Mouse (Mus musculus) adrenal gland, postnatal 25 days (tissue): Measurements from ENCODE around the gene Snx29. TPM values are rescaled to one million over a fixed set of nuclear protein-coding genes. Genes with fewer than 3 reads are reported as not detected.
"Not testable (repeated sequence)": the region's sequence is repeated elsewhere in the genome, so short reads cannot be mapped to it uniquely, and the experiment has no call there.

Experiments
- DNase-seq: peaks from one replicate; pipeline ENCODE4 v3.0.0; 2021; ENCODE audit warnings: mixed read lengths
- total RNA-seq: library from RNA; stranded (reverse); gene quantifications from 2 replicates; pipeline ENCODE4 v1.2.3, GENCODE M21; 2021

The Snx29 gene
- total RNA-seq, 1 experiment from 2014 or later, result 20.7 TPM

DNA sequence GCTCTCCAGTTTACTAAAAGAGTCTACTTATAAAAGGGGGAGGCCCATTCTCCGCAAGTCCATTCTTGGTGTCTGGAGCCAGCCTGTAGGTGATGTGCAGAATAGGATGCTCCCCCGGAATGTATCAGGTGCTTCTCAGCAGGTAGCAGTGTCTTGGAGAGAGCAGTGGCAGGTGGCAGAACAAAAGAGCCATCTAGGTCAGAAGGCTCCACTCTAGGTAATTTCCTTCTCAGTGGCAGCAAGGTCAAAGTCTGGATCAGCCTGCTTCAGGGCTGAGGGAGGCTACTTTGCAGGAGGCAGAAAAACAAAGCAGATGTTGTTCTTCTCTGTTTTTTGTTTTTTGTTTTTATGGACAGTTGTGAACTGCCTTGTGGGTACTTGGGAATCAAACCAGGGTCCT lies 37.9 kb downstream of the Snx29 start:
- DNase-seq, result not testable (repeated sequence)

DNA sequence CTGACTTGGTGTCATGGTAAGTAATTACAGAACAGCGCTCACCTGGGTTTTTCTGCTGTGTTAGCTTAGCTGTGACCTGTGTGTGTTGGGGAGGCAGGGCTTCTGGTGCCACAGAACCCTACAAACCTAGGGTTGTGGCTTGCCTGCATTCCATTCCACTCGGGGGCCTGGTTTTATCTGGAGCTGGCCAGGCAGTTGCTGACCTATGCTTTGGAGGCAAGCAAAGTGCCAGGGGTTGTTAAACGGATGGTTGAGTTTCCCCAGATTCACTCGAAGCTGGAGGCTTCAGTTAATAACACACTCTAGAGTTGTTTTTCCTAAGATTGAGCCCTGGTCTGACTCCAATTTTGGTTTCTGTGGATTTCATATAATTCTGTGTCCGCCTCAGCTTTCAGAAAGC lies 42.9 kb downstream of the Snx29 start:
- DNase-seq, result no peak

DNA sequence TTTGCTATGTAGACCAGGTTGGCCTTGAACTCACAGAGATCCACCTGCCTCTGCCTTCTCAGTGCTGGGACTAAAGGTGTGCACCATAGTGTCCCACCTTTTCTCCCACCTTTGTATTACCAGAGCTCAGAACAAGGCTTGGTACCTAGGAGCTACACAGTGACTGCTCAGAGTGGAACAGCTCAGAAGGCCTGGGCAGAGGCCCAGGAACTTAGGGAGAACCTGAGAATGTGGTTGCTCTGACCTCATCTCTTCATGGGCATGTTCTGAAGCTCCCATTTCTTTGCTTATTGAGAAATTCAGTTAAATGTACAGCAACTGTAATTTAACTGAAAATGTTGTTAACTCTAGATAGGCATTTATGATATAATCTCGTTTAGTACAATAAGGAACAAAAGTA lies 44.1 kb downstream of the Snx29 start:
- DNase-seq, result no peak

DNA sequence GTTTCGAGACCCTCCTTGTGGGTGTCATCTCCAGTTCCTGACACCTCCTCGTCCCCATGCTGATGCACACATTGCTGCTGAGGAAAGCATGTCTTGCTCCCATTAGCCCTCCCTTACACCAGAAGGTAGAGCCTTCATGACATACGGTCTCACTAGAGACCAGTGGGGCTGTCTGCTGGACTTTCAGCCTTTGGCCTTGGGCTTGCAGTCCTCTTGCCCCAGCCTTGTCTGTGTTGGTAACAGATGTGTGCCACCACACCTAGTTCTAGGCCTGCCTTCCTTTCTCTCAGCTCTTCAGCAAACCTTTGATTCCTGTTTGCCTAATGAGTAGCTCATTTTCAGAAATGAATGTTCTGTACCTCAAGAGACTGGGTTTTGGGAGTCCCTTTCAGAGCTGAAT lies 45.7 kb downstream of the Snx29 start:
- DNase-seq, result no peak

DNA sequence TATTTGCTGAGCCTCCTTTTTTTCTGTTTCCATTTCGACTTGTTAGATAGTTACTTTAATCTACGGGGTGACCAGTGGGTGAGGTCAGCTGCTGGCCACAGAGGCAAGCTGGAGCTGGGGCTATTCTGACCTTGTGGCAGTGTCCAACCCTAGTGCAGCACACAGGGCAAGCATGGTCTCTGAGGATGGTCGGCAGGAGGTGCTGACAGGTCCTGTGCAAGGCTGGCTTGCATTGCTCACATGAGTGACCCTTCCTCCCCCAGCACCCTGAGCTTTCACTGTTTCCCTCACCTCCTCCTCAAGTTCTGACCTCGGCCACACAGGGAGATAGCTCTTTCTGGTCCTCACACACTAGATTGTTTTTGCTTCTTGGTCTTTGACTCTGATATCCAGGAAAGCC lies 46.5 kb downstream of the Snx29 start:
- no peak for DNase-seq

DNA sequence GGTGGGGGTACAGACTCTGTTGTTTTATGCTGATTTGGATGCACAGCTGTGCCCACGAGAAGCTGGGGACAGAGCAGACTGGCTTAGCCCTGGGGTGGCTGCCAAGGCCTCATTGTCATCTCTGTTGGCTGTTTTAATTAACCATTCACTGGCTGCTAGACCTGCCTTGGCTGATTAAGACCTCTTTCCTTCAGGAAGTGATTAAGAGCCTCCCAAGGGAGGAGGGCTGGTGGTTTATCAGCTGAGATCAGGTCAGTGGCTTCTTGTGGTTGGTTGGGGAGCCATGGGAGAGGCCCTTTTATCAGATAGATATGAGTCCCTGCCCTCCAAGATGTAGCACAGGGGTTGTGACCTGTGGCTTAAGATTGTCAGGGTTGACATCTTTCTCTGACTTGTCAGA lies 46.9 kb downstream of the Snx29 start:
- DNase-seq, result no peak

DNA sequence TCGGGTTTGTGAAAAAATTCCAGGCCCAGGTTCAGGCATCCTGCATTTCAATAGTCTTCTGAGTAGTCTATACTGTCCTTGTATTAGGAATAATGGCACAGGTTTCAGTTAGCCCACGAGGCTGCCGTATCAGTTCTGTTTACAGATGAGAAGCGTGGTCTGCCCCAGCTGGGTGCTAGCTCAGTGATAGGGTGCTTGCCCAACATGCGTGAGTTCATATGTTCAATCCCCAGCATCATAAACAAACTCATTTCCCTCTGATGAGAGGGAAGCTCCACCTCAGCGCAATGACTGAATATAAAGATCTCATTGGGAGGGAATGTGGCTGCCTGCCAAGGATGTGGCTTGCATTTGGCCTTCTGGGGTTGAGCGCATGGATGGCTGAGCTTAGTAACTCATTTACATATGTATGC lies 47.4 kb downstream of the Snx29 start:
- DNase-seq, result peak; percentile 59

DNA sequence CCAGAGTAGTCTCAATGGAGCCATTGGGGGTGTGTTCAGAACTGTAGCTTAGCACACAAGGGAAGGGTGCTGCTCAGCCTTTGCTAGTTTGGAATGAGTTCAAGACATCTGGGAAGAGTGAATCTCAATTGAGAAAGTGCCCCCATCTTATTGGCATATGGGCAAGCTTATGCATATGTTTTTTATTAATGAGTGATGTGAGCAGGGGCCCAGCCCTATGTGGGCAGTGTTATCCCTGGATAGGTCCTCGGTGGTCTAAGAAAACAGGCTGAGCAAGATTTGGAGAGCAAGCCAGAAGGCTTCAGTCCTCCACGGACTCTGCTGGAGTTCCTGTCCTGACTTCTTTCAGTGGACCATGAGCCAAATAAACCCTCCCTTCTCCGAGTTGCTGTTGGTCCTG lies 56.6 kb downstream of the Snx29 start:
- DNase-seq, result no peak

DNA sequence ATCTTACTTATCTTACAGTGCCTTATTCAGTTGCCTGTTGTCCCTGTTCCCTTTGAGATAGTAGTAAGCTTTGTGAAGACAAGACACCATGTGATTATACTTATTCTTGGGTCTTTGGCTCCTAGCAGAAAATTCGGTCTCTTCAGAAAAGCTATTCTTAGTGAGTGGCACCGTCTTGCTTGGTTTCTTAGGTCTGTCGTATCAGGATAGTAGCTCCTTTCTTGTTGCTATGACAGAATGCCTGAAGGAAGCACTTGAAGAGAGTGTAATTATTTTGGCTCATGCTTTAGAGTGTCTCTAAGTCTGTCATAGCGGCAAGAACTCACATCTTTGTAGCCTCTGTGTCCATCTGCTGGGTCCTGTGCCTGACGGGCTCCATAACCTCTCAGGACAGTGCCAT lies 57.3 kb downstream of the Snx29 start:
- no peak for DNase-seq

DNA sequence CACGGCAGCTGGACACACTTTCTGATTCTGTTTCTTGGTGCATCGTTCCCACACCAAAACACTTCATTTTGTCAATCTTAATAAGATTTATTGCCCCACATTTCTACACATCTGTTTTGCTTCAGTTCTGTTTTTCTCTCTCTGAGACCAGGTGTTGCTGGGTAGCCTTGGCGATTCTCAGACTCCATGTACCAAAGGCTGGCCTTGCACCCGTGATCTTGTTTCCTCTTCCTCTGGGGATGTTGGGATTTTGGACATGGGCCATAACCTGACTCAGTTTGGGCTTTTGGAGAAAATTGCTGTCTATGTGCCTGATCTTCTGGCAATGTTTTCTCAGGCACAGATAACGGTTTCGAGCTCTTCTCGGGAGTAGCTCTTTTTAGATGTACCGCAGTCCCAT lies 58.2 kb downstream of the Snx29 start:
- no peak for DNase-seq

DNA sequence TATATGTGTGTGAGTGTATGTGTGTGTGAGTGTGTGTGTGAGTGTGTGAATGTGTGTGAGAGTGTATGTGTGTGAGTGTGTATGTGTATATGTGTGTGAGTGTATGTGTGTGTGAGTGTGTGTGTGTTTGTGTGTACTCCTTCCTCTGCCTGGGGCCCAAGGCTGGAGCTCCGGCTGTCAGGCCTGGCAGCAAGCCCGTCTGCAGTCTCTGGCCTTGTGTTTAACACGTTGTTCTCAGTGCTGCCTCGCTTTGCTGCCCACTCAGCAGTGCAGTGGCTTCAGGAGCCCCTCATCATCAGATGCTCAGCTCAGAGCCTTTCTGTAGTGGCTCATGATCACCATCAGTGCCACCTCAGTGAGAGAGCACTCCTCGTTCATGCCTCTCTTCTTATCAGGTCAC lies 61.7 kb downstream of the Snx29 start:
- peak; percentile 32 for DNase-seq

DNA sequence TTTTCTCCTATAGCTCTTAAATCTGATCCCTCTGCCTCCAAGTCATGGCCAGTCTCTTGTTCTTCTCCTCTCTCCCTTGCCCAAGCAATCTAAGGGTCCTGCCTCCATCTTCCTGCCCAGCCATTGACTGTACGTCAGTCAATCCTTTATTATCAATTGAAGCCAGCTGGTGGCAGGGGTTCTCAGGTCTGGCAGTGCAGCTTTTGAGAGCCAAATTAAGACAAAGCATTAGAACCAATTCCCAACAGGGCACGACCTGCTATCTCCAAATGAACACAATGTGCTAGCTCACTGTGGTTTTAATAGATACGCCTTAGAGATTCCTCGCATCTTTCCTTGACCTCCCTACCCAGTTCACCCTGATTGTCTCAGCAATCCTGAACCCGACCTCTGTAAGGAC lies 62.4 kb downstream of the Snx29 start:
- no peak for DNase-seq

DNA sequence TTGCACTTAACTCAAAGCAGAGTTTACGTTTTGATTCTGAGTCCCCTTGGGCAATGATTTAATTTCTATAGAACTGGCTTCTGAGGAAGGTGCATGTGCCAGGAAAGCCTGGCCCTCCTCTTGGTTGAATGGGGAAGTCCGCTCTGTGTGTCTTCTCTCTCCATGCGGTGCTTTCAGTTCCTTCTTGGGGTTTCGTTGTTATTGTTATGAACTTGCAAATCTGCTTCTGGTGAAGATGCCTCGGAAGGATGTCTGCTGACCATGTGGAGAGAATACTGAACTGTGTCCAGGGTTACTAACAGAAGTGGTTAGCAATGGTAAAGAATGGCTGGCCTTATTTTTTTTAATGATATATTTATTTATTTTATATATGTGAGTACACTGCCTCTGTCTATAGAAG lies 63.1 kb downstream of the Snx29 start:
- DNase-seq, result no peak

DNA sequence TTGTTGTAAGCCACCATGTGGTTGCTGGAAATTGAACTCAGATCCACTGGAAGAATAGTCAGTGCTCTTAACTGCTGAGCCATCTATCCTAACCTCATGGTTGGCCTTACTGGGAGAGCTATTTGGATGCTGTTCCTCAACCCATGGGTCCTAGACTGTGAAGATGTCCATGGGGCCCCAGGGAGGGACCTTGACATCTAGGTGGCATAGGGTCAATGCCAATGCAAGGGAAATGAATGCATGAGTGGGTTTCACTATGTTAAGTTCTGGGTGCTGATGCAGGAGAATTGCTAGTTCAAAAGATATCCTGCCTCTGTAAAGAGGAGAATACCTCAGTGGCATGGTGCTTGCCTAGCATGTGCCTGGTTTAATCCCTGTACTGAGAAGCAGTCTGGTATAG lies 63.5 kb downstream of the Snx29 start:
- no peak for DNase-seq

DNA sequence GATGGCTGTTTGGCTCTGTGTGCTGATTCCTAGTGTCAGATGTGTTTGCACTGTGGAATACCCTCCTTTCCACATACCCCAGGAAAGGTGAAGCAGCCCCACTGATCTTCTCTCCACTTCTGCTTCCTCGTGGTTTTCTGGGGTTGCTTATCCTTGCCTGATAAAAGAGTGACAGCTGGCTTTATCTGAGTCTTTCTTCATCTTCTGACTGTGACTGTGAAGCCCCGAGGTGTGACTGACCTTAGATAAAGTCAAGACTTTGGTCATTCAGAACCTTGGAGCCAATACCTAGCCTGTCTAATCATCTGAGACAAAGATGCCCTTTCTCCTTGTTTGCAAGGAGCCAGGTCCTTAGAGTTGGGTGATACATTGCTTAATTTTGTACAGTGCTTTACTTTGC lies 65.4 kb downstream of the Snx29 start:
- no peak for DNase-seq

DNA sequence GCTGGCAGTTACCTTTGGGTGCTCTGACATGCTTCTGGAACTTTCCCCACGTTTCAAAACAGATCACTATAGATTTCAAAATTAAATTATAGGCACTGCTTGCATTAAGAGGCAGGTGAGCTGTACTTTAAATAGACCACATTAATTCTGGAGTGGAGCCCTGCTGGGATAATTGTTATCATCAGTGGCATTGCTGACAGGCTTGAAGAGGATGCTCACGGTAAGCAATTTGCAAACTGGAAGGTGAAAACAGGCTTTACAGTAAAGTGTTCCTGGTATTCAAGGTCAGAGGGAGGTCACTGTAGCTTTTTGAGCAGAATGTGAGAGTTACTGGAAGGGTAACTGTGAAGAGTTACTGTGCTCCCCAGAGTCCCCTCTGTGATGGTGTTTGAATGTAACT lies 66.6 kb downstream of the Snx29 start:
- no peak for DNase-seq

DNA sequence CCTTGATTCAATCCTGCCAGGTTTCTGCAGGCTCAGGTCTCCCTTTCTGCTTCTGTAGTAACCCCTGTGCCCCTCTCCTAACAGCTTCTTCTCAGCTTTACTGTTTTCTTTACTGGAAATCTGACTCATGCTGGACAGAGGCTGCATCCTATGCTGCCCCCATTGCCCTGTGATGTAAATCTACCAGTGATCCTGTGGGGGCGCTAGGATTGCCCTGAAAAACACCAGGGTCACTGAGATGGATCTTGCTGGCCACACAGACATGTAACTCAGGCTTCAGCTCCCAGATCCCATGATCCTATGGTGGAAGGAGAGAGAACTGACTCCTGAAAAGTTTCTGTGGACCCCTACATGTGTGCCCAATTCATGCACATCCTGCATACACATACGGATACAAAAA lies 73.9 kb downstream of the Snx29 start:
- no peak for DNase-seq

DNA sequence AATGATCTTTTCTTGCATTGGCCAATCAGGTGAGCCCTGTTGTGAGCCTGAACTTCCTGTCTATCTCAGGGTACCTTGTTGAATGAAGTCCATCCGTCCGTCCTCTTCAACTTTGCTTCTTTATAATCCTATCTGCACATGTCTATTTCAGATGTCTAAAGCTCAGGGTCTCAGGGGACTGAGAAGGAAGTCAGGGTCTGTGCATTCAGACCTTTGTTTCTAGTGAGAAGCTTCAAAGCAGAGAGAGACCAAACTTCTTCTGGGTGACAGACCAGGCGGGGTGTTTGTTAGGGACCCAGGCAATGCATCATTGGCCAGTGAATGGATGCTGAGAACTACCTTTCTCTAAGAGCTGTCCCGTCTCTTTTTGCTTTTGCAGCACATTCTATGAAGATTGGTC lies 76.7 kb downstream of the Snx29 start:
- no peak for DNase-seq

DNA sequence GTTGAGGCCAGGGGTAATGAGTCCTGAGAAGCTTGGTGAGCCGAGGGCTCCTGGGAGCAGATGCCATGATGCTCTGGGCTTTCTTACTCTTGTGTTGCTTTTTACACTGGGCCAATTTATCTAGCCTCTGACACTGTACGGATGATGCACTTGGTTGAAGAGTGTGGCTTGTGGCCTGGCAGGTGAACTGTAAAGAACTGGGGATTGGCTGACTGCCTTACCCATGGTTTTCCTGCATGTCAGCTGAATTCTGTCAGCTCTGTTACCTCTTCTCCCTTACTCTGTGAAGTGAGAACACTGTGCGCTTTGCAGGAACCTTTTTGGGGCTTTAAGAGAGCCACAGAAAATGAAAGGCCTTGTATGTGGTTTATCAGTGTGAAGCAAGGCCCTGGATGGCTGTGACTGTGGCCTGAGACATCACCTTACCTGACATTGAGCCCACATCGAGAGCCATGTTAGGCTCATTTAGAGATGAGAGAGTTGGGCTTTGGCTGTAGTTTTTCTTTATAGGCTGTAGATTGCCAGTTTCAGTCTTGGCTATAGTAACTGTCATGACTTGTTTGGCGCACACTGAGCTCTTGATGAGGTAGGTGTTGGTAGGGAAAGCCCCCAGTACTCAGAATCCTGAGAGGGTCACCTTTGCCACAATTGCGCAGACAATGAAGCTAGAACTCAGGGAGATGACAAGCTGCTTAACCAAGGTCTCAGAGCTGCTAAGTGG lies 77.3 kb downstream of the Snx29 start:
- no peak for DNase-seq

DNA sequence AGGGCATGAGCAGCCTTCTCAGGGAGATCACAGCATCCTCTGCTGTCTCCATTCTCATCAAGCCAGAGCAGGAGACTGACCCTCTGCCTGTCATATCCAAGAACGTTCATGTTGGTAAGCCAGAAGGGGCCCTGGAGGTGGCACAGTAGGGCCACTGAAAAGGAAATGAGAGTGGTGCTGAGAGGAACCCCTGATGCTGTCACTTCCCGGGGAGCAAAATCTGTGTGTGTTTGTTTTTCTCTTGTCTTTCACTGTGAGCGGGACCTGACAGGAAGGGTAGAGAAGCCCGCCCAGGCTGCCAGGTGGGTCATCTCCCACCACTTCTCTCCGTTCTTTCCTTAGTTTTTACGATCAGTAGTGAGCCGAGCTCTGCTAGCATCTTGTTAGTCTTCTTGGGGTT lies 78.2 kb downstream of the Snx29 start:
- no peak for DNase-seq

DNA sequence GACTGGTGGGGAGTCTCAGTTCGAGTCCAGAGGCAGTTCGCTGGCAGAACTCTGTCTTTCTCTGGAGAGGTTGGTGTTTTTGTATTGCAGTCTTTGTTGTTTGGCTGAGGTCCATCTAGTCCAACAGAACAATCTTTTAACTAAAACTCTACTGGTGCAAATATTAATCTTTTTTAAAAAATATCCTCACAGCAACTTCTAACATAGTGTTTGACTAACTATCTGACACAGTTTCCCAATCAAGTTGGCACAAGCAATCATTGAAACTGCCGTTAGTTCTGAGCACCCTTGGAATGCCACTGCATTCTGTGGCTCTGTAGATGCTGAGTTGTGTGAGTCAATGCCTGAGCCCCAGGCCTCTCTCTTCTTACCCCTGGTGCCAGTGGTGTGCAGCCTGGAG lies 82.5 kb downstream of the Snx29 start:
- no peak for DNase-seq

DNA sequence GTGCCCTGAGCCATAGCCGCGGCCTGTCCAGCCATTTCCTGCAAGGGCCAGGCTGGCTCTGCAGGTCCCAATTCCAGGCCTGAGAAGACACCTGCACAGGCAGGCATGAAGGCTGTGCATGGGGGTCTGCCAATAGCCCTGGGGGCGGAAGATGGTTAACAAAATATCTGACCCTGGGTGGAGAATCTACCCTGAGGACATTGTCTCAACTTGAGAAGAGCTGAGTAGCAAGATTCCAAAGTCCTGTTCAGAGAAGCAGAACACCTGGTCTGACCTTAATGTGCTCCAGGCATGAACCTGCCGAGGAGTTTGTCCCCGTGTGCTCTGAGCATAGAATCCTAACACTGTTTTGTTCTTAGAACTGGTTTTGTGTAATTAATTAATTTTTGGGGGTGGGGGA lies 83.5 kb downstream of the Snx29 start:
- DNase-seq, result no peak

DNA sequence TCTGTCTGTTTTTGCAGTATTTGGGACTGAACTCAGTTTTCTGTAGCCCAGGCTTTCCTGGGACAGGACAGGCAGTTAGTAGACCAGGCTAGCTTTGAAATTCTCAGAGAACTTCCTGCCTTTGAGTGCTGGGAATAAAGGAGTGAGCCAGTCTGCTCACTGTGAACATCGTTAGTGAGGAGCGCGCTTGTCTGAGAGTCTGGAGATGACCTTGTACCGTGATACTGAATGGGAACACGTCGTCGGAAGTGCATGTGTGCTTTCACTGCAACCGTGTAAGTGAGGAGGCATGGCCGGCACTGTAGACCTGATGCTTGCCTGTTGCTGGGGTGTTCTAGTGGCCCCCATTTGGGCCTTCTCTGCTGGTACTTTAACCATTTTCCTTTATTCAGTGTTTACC lies 83.9 kb downstream of the Snx29 start:
- DNase-seq, result no peak

DNA sequence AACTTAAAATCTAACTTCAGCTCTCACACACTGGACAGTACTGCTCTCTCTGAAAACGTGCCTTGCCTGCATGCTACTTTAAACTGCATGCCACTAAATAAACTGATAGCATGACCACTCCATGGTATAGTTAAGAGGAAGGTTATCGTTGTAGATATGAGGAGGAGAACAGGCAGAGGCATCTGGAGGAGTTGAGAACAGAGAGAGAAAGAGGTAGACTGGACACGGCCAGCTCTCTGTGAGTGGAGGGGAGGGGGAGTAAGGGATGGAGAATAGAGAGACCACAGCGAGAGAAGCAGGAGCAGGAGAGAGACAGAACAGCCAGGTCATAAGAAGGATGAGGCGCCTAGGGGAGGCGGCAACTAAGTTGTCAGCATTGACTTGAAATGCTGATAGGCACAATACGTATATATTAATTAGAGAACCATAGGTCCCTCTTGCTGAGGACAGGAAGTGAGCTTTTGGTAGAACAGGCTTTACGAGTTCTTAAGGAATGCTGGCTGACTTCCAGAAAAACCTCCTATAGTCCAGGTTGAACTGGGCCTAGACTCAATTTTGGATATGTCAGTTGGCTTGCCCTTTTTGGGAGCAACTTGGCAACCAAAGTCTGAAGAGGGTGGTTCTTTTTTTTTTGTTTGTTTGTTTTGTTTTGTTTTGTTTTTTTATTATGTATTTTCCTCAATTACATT lies 85.4 kb downstream of the Snx29 start:
- DNase-seq, result no peak
